Mouse (Mus musculus) olfactory bulb, adult 2 months (tissue): ENCODE results near the gene Ccr3. TPM values are rescaled to one million over a fixed set of nuclear protein-coding genes. Genes with fewer than 3 reads are reported as not detected.
"Not testable (repeated sequence)": the region's sequence is repeated elsewhere in the genome, so short reads cannot be mapped to it uniquely, and the experiment has no call there.

Source experiments
- H3K27ac ChIP-seq: fragments of 200-500 bp; 2 replicates; pipeline ENCODE4 v1.5.1; 2012; ENCODE audit warnings: low read depth, low read length; ENCODE audit not compliant: insufficient read depth
- H3K4me1 ChIP-seq: fragments of 200-500 bp; 2 replicates; pipeline ENCODE4 v1.6.1; 2012; ENCODE audit warnings: low read length; ENCODE audit not compliant: control insufficient read depth, insufficient read depth
- H3K4me3 ChIP-seq: fragments of 200-500 bp; 2 replicates; pipeline ENCODE4 v1.5.1; 2012; ENCODE audit warnings: mild to moderate bottlenecking, low read depth, low read length, moderate library complexity; ENCODE audit not compliant: insufficient read depth
- CTCF ChIP-seq: fragments of 200-500 bp; IDR thresholded peaks from 2 replicates; pipeline ENCODE4 v1.5.1; 2012; ENCODE audit warnings: low read depth, mild to moderate bottlenecking, low read length, moderate library complexity; ENCODE audit not compliant: insufficient read depth
- POLR2A ChIP-seq: fragments of 200-500 bp; IDR thresholded peaks from 2 replicates; pipeline ENCODE4 v1.6.1; 2012; ENCODE audit warnings: mild to moderate bottlenecking, low read depth, low read length, moderate library complexity; ENCODE audit not compliant: insufficient read depth
- WGBS: fragments of 180-500 bp; shearing (Covaris S2); methylation state at CpG from one replicate; pipeline ENCODE4 v1.1.7; 2018; 5-methylcytosine and 5-hydroxymethylcytosine counted together
- polyA plus RNA-seq: library from polyadenylated mRNA; stranded (reverse); fragments of >200 nt; gene quantifications from 2 replicates; pipeline ENCODE4 v1.2.4, GENCODE M21; 2012; ENCODE audit warnings: low replicate concordance; ENCODE audit not compliant: missing spikeins, insufficient read depth, insufficient read length

The Ccr3 gene
- polyA plus RNA-seq, 1 experiment: not detected

- TF ChIP-seq POLR2A: no peak
- no peak for TF ChIP-seq CTCF
Observed at GRCm38 (mm10) chr9:124066572-124067103, 44.9 kb downstream of the Ccr3 start.

GRCm38 (mm10) chr9:124068098-124069058 is 46.6 kb downstream of the Ccr3 start:
- TF ChIP-seq CTCF (no peak), POLR2A (no peak)
- H3K27ac ChIP-seq: no peak overlapping the region
- no peak overlapping the region for H3K4me3 ChIP-seq
- H3K4me1 ChIP-seq: no peaks in the 10 kb centered on the region
- 66% methylated on average over 2 of the region's 2 CpGs for WGBS

More at GRCm38 (mm10) chr9:124066572-124067103, 44.9 kb downstream of the Ccr3 start:
- H3K27ac ChIP-seq: no peak overlapping the region
- H3K4me3 ChIP-seq: no peak overlapping the region
- no peaks in the 10 kb centered on the region for H3K4me1 ChIP-seq

DNA sequence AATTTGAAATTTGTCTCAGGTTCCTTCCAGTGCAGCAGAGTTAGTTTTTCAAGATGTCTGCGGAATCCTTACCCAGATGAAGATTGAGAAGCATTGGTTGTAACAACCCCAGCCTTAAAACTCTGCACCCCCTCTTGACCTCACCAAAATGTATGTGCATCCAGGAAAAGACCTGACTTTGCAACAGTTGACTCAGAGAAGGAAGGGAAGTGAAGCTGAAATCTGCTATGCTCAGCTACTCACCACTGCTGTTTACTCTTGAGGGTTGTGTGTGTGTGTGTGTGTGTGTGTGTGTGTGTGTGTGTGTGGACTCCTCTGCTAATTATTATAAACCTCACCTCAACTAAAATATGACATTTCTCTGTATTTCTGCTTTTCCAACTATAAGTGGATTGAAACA is 49.7 kb downstream of the Ccr3 start:
- Histone ChIP-seq H3K4me1 (no peaks in the 10 kb centered on the region), H3K27ac (no peak overlapping the region), H3K4me3 (no peak overlapping the region)
- TF ChIP-seq POLR2A (no peak), CTCF (no peak)
- WGBS: 88% methylated on average over 1 of the region's 1 CpGs

DNA sequence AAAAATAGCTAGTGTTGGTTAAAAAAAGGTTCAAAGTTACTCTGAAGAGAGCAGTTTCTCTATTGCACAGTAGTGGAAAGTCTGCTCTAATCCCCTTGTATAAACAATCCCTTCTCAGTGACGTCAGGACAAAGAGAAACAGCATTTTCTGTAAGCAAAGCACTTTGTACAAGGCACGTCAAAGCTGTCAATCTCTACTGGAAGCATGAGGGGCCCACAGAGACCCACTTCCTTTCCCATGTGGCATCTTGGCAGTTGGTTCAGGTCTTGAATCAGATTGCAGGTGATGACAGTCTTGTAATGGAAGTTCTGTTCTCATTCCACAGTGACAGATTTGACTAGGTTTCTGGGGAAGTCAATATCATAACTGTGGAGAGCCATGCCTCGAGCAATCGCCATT is 58.0 kb downstream of the Ccr3 start:
- H3K27ac ChIP-seq: no peak overlapping the region
- no peak for TF ChIP-seq POLR2A
- TF ChIP-seq CTCF: no peak
- WGBS: 51% methylated on average over 4 of the region's 4 CpGs
- no peaks in the 10 kb centered on the region for H3K4me1 ChIP-seq
- no peak overlapping the region for H3K4me3 ChIP-seq

- H3K4me1 ChIP-seq, H3K27ac ChIP-seq, H3K4me3 ChIP-seq: not testable (repeated sequence)
- 94% methylated on average over 12 of the region's 13 CpGs for WGBS
Observed at GRCm38 (mm10) chr9:124080471-124080870, 58.7 kb downstream of the Ccr3 start.

Other genes with a start within 250 kb of the Ccr3 start
- not detected in 2 replicates for gene Cxcr6, start 215.5 kb upstream of the Ccr3 start, polyA plus RNA-seq
- not detected in 2 replicates for gene Fyco1, start 170.1 kb upstream of the Ccr3 start, polyA plus RNA-seq
- gene Xcr1, start 159.9 kb upstream of the Ccr3 start, polyA plus RNA-seq: not detected in 2 replicates
- gene Ccr1, start 53.3 kb upstream of the Ccr3 start, polyA plus RNA-seq: not detected in 2 replicates
- gene Ccr1l1, start 43.6 kb upstream of the Ccr3 start, polyA plus RNA-seq: not detected in 2 replicates
- not detected in 2 replicates for gene Ccr2, start 80.0 kb downstream of the Ccr3 start, polyA plus RNA-seq
- not detected in 2 replicates for gene Ccr5, start 99.6 kb downstream of the Ccr3 start, polyA plus RNA-seq